Mouse (Mus musculus) mature B cell (primary cell): ENCODE results near the gene D630003M21Rik.

Source experiments
- in situ Hi-C: fragments of 300-500 bp; cut with MboI; formaldehyde crosslinking; loops from 2 replicates; pipeline ENCODE4 v1.14.3; 2019

D630003M21Rik gene

DNA sequence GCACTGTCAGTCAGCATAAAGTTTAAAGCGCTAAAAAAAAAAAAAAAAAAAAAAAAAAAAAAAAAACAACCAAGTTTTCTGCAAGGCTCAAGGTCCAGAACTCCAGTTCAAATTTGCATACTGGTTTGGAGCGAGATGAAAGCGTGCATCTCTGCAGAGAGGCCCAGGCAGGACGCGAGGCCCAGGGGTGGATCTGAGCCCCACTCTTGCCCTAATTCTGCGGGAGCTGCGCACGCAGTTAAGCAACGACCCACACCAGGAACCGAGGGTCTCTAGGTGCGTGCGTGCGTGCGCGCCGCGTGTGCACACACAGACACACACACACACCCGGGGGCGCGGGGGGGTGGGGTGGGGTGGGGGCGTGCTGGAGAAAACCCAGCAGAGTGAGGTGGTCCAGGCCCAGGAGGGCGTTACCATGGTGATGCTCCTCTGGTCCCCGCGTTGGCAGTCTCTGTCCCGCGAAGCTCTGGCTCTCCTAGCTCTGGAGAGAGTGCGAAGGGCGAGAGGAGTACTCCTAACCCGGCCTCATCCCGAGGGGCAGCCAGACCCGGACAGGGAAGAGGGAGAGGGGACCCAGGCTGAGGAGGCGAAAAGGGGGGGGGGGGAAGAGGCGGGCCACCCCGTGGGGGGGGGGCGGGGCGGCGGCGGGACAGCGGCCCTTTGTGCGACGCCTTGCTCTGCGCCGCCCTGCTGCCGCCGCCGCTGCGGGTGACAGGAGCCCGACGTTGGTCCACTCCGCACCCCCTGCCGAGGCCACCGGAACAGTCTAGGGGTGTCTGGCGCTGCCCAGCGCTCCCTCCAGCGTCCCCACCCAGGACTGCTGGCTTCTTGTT, at the start of gene D630003M21Rik:
TSS of gene D630003M21Rik (minus strand) at position 553 of the 833 bp plus-strand sequence.
- in situ Hi-C loops: no loop called here

- in situ Hi-C loops: no loop called here
Observed at GRCm38 (mm10) chr2:158276878-158277277, 47.9 kb upstream of the D630003M21Rik start.

DNA sequence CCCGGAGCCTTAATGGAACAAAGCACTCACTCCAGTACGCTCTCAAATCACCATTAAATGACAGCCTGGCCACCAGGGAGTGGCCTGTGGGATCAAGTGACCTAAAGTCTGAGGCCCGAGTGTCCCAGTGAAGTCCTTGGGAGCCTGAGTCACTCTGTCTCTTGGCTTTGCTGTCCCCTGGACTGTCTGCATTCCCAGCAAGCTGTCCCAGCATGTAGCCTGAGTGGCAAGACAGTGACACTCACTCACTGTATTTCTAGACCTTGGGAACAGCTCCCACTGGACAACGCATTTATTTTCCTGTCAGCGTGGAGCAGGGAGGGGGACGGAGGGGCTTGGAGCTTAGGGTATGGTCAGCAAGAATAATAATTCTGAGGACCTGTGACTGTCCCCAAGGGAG, 47.4 kb upstream of the D630003M21Rik start:
- in situ Hi-C loops: no loop called here

- in situ Hi-C loops: no loop called here
Observed at GRCm38 (mm10) chr2:158275811-158276210, 46.8 kb upstream of the D630003M21Rik start.

DNA sequence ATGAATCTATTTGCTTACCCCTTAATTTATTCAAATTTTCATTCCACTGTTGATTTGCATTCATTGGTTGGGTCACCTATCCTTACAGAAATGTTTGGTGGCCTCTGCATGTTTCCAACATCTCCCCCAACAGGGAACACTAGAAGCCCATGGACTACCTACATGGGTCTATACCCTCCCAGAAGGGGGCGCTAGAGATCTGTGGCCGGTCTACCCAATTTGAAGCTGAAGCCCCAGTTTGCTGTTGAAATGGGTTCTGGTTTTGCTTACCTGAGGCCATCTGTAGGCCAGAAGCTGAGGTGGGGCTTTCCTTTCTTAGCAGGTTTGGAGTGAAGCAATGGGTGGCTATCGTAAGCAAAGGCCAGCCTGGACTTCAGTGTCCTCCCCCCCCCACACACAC, 46.3 kb upstream of the D630003M21Rik start:
- in situ Hi-C loops: no loop called here

DNA sequence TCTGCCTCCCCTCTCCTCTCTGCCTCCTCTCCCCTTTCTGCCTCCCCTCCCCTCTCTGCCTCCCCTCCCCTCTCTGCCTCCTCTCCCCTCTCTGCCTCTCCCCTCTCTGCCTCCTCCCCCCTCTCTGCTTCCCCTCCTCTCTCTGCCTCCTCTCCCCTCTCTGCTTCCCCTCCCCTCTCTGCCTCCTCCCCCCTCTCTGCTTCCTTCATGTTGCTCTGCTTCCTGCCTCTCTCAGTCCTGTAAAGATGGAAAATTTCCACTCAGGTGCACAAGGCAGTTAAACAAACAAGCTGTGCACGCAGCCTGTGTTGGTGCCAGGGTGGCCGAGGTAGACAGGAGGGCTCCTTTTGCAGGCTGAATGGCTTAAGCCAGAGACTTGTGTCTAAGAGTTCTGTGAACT, 44.6 kb upstream of the D630003M21Rik start:
- in situ Hi-C loops: no loop called here

DNA sequence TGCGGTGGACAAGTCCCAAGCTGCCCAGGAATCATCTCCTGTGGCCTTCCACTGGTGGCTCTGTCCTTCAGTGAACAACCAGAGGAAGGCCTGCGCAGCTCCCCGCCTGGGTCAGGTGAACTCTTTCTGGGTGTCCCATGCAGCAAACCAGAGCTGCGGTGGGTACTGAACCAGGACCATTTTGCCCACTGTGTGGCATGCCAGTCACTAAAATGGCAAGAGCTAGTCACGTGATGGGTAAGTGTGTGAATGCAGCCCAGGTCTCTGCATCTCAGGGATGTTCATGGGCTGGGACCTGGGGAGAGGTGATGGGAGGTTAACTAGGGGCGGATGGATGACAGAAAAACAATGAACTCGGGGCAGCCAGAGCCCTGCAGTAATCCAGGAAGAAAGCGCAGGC, 41.0 kb upstream of the D630003M21Rik start:
- in situ Hi-C loops: no loop called here

GRCm38 (mm10) chr2:158264877-158265276, 35.9 kb upstream of the D630003M21Rik start:
- in situ Hi-C loops: no loop called here

DNA sequence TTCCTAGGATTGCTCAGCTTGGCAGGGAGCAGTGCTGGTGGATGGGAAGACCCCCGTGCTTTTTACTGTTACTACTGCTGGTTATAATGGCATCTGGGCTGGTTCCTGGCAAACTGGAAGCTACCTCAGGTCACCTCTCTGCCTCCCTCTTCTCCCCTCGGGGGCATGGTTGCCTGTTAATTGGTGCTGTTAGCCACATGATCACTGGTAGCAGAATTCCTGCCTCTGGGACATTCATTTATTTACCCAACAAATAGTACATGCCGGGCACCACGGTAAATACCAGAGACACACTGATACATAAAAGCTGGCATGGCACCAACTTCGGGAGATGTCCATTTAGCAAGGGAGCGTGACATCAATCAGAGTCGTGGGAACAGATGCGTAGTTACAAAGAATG, 30.5 kb upstream of the D630003M21Rik start:
- in situ Hi-C loops: no loop called here

DNA sequence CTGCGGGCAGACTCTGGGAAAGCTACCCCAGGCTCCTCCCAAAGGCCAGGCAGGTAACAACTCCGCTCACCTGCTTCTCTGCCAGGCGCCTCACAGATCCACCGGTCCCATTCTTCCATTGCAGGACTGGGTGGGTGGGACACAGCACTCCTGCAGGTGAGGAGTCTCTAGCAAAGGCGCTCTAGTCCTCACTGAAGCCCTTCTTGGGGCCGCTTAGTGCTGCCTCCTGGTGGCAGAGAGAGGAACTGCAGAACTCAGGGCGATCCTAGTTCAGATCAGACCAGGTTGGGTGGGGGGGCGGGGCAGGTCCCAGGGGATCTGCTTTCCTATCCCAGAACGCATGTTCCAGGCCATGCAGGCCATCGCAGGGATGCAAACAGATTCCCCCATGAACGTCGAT, 29.8 kb upstream of the D630003M21Rik start:
- in situ Hi-C loops: no loop called here

- in situ Hi-C loops: no loop called here
Observed at GRCm38 (mm10) chr2:158258005-158258418, 29.0 kb upstream of the D630003M21Rik start, which contains the start of gene Bpi. TSS of gene Bpi (plus strand) at chr2:158258094.

GRCm38 (mm10) chr2:158256894-158257293, 27.9 kb upstream of the D630003M21Rik start:
- in situ Hi-C loops: no loop called here

GRCm38 (mm10) chr2:158253806-158254205, 24.8 kb upstream of the D630003M21Rik start:
- in situ Hi-C loops: no loop called here

GRCm38 (mm10) chr2:158250558-158250957, 21.5 kb upstream of the D630003M21Rik start:
- in situ Hi-C loops: no loop called here

GRCm38 (mm10) chr2:158248318-158248717, 19.3 kb upstream of the D630003M21Rik start:
- in situ Hi-C loops: no loop called here

DNA sequence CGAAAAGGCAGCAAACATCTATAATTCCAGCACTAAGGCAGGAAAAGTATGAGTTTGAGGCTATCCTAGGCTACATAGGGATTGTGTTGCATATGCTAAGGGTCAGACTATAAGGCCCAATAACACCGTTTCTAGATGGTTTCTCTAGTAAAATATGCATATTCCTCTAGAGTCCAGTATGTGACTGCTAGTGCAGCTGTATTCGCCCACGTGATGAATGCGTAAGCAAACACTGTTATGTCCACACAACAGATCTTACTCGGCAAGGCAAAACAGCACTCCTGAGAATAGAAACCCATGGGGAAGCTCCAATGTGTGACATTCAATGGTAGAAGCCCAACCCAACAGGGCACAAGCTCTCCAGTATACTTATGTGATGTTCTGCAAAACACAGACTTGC, 18.8 kb upstream of the D630003M21Rik start:
- in situ Hi-C loops: no loop called here

- in situ Hi-C loops: no loop called here
Observed at GRCm38 (mm10) chr2:158245072-158245817, 16.2 kb upstream of the D630003M21Rik start.

DNA sequence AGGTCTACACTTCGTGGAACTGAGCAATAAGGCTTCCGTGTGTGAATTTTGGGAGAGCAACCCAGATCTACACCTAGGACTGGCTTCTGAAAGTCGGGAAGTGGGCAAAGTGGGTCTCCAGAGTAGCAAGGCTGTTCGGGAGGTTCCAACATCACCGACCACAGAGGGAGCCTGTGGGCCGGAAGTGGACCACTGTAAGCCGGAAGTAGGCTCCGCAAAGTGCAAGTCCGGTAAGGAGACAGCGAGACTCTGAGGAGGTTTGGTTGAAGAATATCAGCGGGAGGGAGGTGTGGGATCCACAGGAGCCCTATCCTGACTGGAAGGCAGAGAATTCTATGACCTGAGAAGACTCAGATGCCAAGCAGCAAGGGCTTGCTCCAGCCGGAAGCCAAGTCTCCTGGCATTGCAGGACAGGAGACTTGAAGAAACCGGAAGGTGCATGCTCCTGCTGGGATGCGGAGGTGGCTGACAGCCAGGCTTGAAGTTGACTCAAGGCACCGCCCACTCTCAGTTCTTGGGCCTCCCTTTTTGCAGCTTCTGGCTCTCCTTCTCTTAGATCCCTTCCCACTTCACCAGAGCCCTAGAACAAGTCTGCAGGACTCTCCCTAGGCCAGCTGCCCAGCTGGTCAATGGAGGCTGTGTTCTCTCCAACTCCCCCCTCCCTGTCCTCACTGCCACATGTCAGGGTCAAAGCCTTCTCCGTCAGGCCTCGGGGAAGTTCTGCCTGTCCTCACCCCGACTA, 14.3 kb upstream of the D630003M21Rik start:
- in situ Hi-C loops: no loop called here

GRCm38 (mm10) chr2:158242170-158242896, 13.3 kb upstream of the D630003M21Rik start:
- in situ Hi-C loops: no loop called here

DNA sequence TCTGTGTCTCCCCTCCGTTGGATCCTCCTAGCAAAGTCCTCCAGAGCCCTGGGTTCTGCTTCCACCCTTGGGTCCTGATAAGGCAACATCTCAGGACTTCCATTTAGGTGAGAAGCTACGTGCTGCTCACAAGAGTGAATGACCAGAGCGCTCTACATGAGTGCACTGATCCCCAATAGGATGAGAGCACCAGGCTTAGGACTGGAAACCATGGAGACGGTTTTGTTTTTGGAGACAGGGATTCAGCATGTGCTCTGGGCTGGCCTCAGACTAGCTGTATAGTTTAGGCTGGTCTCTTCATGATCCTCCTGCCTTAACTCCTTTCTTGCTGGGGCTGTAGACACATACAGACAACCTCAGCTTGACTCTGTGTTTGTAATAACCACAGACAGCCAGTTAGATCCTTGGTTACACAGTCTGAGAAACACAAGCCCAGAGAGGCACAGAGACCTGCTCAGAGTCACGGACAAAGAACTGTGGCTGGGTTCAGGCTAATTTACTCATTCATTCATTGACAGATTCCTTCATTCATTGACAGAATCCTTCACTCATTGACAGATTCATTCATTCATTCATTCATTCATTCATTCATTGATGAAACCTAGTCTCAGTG, 12.2 kb upstream of the D630003M21Rik start:
- in situ Hi-C loops: no loop called here

- in situ Hi-C loops: no loop called here
Observed at GRCm38 (mm10) chr2:158238101-158238500, 9.1 kb upstream of the D630003M21Rik start.
